In the genomic region with DNA sequence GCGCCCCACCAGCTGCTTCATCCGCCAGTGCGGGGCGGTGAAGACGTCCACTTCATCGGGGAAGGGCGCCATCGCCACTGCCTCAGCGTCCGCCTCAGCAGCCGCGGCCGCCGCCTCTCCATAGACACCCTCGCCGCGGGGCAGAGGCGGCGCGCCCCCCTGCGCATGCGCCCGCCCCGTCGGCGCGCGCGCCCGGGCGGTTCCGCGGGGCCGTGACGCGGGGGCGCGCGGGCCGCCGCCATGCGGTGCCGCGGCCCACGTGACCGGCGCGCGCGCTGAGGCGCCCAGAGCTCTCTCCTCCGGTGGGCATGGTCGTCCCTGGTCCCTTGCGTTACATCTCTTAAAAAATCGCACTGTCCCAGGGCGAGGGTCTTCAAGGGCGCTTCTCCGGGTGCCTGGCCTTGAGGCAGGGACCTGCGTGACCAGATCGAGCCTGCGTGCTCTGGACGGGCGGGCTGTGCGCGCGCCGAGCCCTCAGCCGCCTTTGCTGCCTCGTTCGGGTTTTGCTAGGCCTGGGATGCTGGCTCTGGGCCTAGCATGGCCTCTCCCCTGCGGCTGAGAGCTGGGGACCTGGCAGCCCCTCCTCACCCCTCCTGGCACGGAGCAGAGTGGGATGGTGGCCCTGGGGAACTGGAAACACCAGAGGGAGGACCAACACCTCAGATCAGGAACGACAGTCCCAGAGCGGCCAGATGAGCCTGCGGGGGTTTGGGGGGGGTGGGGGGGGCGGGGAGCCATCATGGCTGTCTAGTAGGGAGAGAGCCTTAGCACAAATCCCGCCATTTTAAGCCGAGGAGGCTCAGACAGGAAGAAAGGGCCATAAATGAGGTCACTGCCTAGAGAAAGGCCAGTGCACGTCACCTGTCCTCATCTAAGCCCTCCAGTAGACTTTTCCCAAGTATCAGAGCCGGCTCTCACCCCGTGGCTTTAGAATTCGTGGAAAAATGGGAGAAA, we compare ENCODE assay signal across 8 mouse cellular contexts. TPM values are rescaled to one million over a fixed set of nuclear protein-coding genes. Genes with fewer than 3 reads are reported as not detected.
A peak's percentile ranks its signal among the peaks of the same experiment; 100 is the strongest.
DNase-seq lines count a peak whose midpoint lies in the region; ATAC-seq and TF ChIP-seq lines count a peak whose summit lies in the region.

No protein-coding gene starts in this region.

- peak; percentile 89 for DNase-seq in MN1 (ENCODE audit: low spot score)
- DNase-seq in cerebellum, adult 2 months = peak; percentile 82 to 89
- peak; percentile 80 for DNase-seq in forelimb bud, embryonic 11.5 days (ENCODE audit: low read depth, low spot score)
- peak; percentile 76 to 87 for DNase-seq in layer of hippocampus, postnatal 14 days (ENCODE audit: low spot score in 2 of 2)
- peak; percentile 82 for DNase-seq in lung, postnatal 10 days
- DNase-seq in ovary, postnatal 36 days (ENCODE audit: low spot score) = peak; percentile 83
- DNase-seq in thymus, postnatal 14 days = peak; percentile 84

- TF ChIP-seq POLR2A in cerebellum, adult 2 months (IDR thresholded peaks at IDR 0.05; ENCODE audit: borderline replicate concordance, insufficient read depth, low read length) = peak; percentile 94

- TF ChIP-seq CTCF in cerebellum, adult 2 months (IDR thresholded peaks at IDR 0.05; ENCODE audit: borderline replicate concordance, insufficient read depth, low read depth, low read length) = no peak

- no peaks in the 10 kb centered on the region for H3K27me3 ChIP-seq in cerebellum, adult 2 months (ENCODE audit: control insufficient read depth, insufficient read depth, low read length)

- ATAC-seq in hematopoietic stem cell, adult 5-6 weeks (replicated peaks in 1 of 2; ENCODE audit: insufficient read depth in 1 of 2, low FRiP score in 2 of 2, low TSS enrichment in 1 of 2, low read depth in 1 of 2, poor library complexity in 2 of 2, severe bottlenecking in 2 of 2) = peak; percentile 53 to 70

- peak overlapping the region; percentile 84 for H3K4me3 ChIP-seq in cerebellum, adult 2 months (replicated peaks; ENCODE audit: insufficient read depth, low read depth, low read length)

- 2% methylated on average over 80 of the region's 82 CpGs for WGBS in cerebellum, adult 2 months

- H3K27ac ChIP-seq in cerebellum, adult 2 months (ENCODE audit: insufficient read depth, low read length) = peak overlapping the region; percentile 96

- no peaks in the 10 kb centered on the region; the same call in 1 of the 2 replicates for H3K4me1 ChIP-seq in cerebellum, adult 2 months (ENCODE audit: control insufficient read depth, insufficient read depth, low read length)

RNA-seq across cellular contexts. Expression of a gene that starts 36.4 kb away (rescaled TPM):
- polyA plus RNA-seq in cerebellum, adult 2 months (2012; rRNA removed) = 0.17 and 0.28 TPM in 2 replicates
- total RNA-seq in hematopoietic stem cell, adult 5-6 weeks (2017) = 3.8 and 4.1 TPM in 2 replicates
- under 1 TPM; 0.17 to 0.28 TPM for total RNA-seq in layer of hippocampus, postnatal 14 days (2021)

RNA-seq across cellular contexts. Expression of a gene that starts 39.2 kb away (rescaled TPM):
- polyA plus RNA-seq in cerebellum, adult 2 months (2012; rRNA removed) = 74.3 and 78.5 TPM in 2 replicates
- total RNA-seq in hematopoietic stem cell, adult 5-6 weeks (2017) = 77.0 and 97.2 TPM in 2 replicates
- 10 to 100 TPM; 76.8 to 85.7 TPM for total RNA-seq in layer of hippocampus, postnatal 14 days (2021)

Comparison
In these comparisons a context has a peak if more than half of its experiments do, and no peak if none do; other contexts are left out.
1. Peak in every context shown above with its lines: DNase-seq, ATAC-seq, H3K4me3 ChIP-seq and H3K27ac ChIP-seq.